In genomic region chr9:80465381-80465780, GRCm38 (mm10) we compare ENCODE assay signal across 31 mouse cellular contexts. TPM values are rescaled to one million over a fixed set of nuclear protein-coding genes. Genes with fewer than 3 reads are reported as not detected.
"Had no signal": no experiment of that assay in that cellular context is flagged by ENCODE, and none has a peak within 500 bp of the region (broad histone marks: within the 10 kb centered on the region; RNA-seq: fewer than 3 reads in every experiment).

Gene Impg1, minus strand, starts transcription at chr9:80465481.

- H3K9me3 ChIP-seq: heart, embryonic 12.5 days; hindbrain, embryonic 10.5 days; hindbrain, embryonic 12.5 days; intestine, embryonic 15.5 days; limb, embryonic 13.5 days; limb, embryonic 15.5 days had no signal

- H3K27ac ChIP-seq: gastrocnemius, adult 2 months; heart, adult 2 months; hindbrain, embryonic 10.5 days; hindbrain, embryonic 12.5 days; hindbrain, embryonic 14.5 days; intestine, embryonic 15.5 days; layer of hippocampus, adult 2 months; left cerebral cortex, adult 2 months; limb, embryonic 13.5 days; limb, embryonic 15.5 days had no signal

- H3K4me1 ChIP-seq: hindbrain, embryonic 10.5 days; hindbrain, embryonic 12.5 days; intestine, embryonic 15.5 days; limb, embryonic 13.5 days; limb, embryonic 15.5 days had no signal

- H3K36me3 ChIP-seq: heart, embryonic 12.5 days; hindbrain, embryonic 10.5 days; hindbrain, embryonic 12.5 days; intestine, embryonic 15.5 days; limb, embryonic 13.5 days; limb, embryonic 15.5 days had no signal

- H3K9ac ChIP-seq: heart, embryonic 12.5 days; hindbrain, embryonic 12.5 days; hindbrain, embryonic 14.5 days; intestine, embryonic 15.5 days; limb, embryonic 13.5 days; limb, embryonic 15.5 days had no signal

- DNase-seq: gastrocnemius, adult 2 months; gastrocnemius, postnatal 10 days; gastrocnemius, postnatal 25 days; heart, adult 2 months; heart, postnatal 10 days; heart, postnatal 4 days; kidney, adult 18-20 months; kidney, adult 8-10 months; kidney, postnatal 10 days; kidney, postnatal 25 days; kidney, postnatal 4 days; left cerebral cortex, postnatal 4 days had no signal

- H3K4me3 ChIP-seq: gastrocnemius, adult 2 months; heart, adult 2 months; heart, embryonic 12.5 days; hindbrain, embryonic 10.5 days; hindbrain, embryonic 12.5 days; intestine, embryonic 15.5 days; layer of hippocampus, adult 2 months; left cerebral cortex, adult 2 months; limb, embryonic 13.5 days; limb, embryonic 15.5 days had no signal

- H3K27me3 ChIP-seq: heart, embryonic 12.5 days; hindbrain, embryonic 12.5 days; intestine, embryonic 15.5 days; limb, embryonic 13.5 days; limb, embryonic 15.5 days had no signal

- H3K4me2 ChIP-seq: heart, embryonic 12.5 days; hindbrain, embryonic 12.5 days; hindbrain, embryonic 14.5 days; intestine, embryonic 15.5 days; limb, embryonic 13.5 days; limb, embryonic 15.5 days had no signal

- ATAC-seq: forebrain, embryonic 16.5 days; hindbrain, embryonic 16.5 days; inflammation-experienced regulatory T-cells, adult 6 months; intestine, embryonic 15.5 days; intestine, postnatal 0 days had no signal

RNA-seq across cellular contexts. Expression of gene Impg1, which starts in this region (rescaled TPM):
- polyA plus RNA-seq: forebrain, embryonic 16.5 days; heart, adult 2 months; heart, embryonic 14.5 days; heart, embryonic 16.5 days; hindbrain, embryonic 10.5 days; hindbrain, embryonic 12.5 days; hindbrain, embryonic 14.5 days; hindbrain, embryonic 16.5 days; intestine, embryonic 15.5 days; kidney, embryonic 14.5 days; kidney, embryonic 16.5 days; limb, embryonic 11.5 days; limb, embryonic 13.5 days; limb, embryonic 15.5 days; liver, adult 2 months had no signal
